Mouse (Mus musculus): Measurements from ENCODE around the gene Lpp.

GRCm38 (mm10) chr16:24656026-24656425 lies 262.7 kb downstream of the Lpp start:
- TF ChIP-seq CTCF (IDR thresholded peaks at IDR 0.05; ENCODE audit: borderline replicate concordance, insufficient read depth, low read depth, low read length) (no peak), POLR2A (IDR thresholded peaks at IDR 0.05; ENCODE audit: borderline replicate concordance, insufficient read depth, low read length) (no peak)

Measured in cerebellum, adult 2 months (tissue).